Mouse (Mus musculus): ENCODE data around the gene Tardbp.

Gene Tardbp

GRCm38 (mm10) chr4:148639455-148639854 is 12.6 kb upstream of the Tardbp start:
- no peak for DNase-seq (ENCODE audit: low spot score in 2 of 2)

GRCm38 (mm10) chr4:148638302-148638701 is 11.5 kb upstream of the Tardbp start:
- DNase-seq (ENCODE audit: low spot score in 2 of 2), result no peak

- DNase-seq (ENCODE audit: low spot score in 2 of 2), result no peak
Observed at GRCm38 (mm10) chr4:148635309-148635708, 8.5 kb upstream of the Tardbp start.

GRCm38 (mm10) chr4:148633395-148634061 is 6.7 kb upstream of the Tardbp start:
- DNase-seq (ENCODE audit: low spot score in 2 of 2), result no peak

- no peak for DNase-seq (ENCODE audit: low spot score in 2 of 2)
Observed at GRCm38 (mm10) chr4:148632013-148632692, 5.3 kb upstream of the Tardbp start.

GRCm38 (mm10) chr4:148627246-148627645 is 427 bp upstream of the Tardbp start:
- DNase-seq (ENCODE audit: low spot score in 2 of 2), result no peak

- peak in 1 of 2 experiments; percentile 56 for DNase-seq (ENCODE audit: low spot score in 2 of 2)
Observed at GRCm38 (mm10) chr4:148625756-148626622, 830 bp downstream of the Tardbp start.

GRCm38 (mm10) chr4:148625010-148625409 is 1.8 kb downstream of the Tardbp start:
- no peak for DNase-seq (ENCODE audit: low spot score in 2 of 2)

GRCm38 (mm10) chr4:148623609-148624008 is 3.2 kb downstream of the Tardbp start:
- DNase-seq (ENCODE audit: low spot score in 2 of 2), result no peak

GRCm38 (mm10) chr4:148622485-148622884 is 4.3 kb downstream of the Tardbp start:
- DNase-seq (ENCODE audit: low spot score in 2 of 2), result no peak

GRCm38 (mm10) chr4:148620718-148621117 is 6.1 kb downstream of the Tardbp start:
- DNase-seq (ENCODE audit: low spot score in 2 of 2), result no peak

- no peak for DNase-seq (ENCODE audit: low spot score in 2 of 2)
Observed at GRCm38 (mm10) chr4:148619805-148620204, 7.0 kb downstream of the Tardbp start.

GRCm38 (mm10) chr4:148613738-148614137 is 13.1 kb downstream of the Tardbp start:
- no peak for DNase-seq (ENCODE audit: low spot score in 2 of 2)

GRCm38 (mm10) chr4:148612557-148612956 is 14.3 kb downstream of the Tardbp start:
- DNase-seq (ENCODE audit: low spot score in 2 of 2), result no peak

- DNase-seq (ENCODE audit: low spot score in 2 of 2), result no peak
Observed at GRCm38 (mm10) chr4:148610631-148611364, 16.0 kb downstream of the Tardbp start.

GRCm38 (mm10) chr4:148609805-148610204 is 17.0 kb downstream of the Tardbp start:
- DNase-seq (ENCODE audit: low spot score in 2 of 2), result no peak

- peak; percentile 76 to 91 for DNase-seq (ENCODE audit: low spot score in 2 of 2)
Observed at GRCm38 (mm10) chr4:148607758-148608157, 19.1 kb downstream of the Tardbp start.

- peak; percentile 69 to 88 for DNase-seq (ENCODE audit: low spot score in 2 of 2)
Observed at GRCm38 (mm10) chr4:148604541-148605165, 22.2 kb downstream of the Tardbp start.

- DNase-seq (ENCODE audit: low spot score in 2 of 2), result no peak
Observed at GRCm38 (mm10) chr4:148604141-148604540, 22.7 kb downstream of the Tardbp start.

GRCm38 (mm10) chr4:148603376-148604139 is 23.3 kb downstream of the Tardbp start:
- no peak for DNase-seq (ENCODE audit: low spot score in 2 of 2)

All from spleen, postnatal 4 days (tissue).